Mouse (Mus musculus): ENCODE results near the gene Dclre1b. TPM values are rescaled to one million over a fixed set of nuclear protein-coding genes. Genes with fewer than 3 reads are reported as not detected.

Gene Dclre1b
- polyA plus RNA-seq, 1 experiment from 2014 or later: 31.2 TPM

DNA sequence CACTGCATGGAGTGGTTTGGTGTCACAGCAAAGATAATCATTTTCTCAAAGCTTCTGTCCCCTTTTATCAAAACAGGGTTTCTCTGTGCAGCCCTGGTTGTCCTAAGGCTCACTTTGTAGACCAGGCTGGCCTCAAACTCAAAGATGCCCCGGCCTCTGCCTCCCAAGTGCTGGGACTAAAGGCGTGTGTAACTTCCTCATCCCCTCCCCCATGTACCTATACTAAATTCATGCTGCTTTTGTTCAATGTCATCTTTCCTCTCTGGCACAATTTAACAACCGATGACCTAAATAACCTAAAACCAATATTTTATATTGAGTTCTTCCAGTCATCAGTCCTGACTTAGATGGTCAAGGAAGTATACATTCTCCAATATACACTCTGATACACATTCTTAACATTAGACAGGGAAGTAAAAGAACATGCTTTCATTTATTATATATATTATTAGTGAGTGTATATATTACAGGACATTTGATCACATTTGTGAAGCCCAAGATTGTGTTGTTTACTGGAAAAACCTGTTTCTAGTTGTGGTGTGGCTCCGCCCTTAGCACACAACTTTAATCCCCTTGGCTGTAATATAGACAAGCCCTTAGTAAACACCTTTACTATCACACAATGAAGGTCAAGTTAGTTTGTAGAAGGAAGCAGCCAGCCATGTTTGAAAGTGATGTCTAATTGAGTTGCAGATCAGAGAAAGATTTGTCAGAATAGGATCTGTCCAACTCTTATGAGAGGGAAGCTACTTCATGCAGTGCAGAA lies 26.2 kb downstream of the Dclre1b start:
- Histone ChIP-seq H3K27me3 (no peaks in the 10 kb centered on the region), H3K27ac (no peak overlapping the region), H3K9ac (no peak overlapping the region), H3K4me3 (no peak overlapping the region), H3K4me1 (0 out of 2 replicates have a peak, but pooled peaks cover 17% of the 10 kb centered on the region), H3K36me3 (peaks cover under 1% of the 10 kb centered on the region; the same call in 1 of the 2 replicates), H3K9me3 (no peaks in the 10 kb centered on the region), H3K4me2 (no peak overlapping the region)
- 81% methylated on average over 4 of the region's 4 CpGs for WGBS
- no peak for ATAC-seq (ENCODE audit: borderline replicate concordance, extremely low read depth, low FRiP score, low TSS enrichment)

DNA sequence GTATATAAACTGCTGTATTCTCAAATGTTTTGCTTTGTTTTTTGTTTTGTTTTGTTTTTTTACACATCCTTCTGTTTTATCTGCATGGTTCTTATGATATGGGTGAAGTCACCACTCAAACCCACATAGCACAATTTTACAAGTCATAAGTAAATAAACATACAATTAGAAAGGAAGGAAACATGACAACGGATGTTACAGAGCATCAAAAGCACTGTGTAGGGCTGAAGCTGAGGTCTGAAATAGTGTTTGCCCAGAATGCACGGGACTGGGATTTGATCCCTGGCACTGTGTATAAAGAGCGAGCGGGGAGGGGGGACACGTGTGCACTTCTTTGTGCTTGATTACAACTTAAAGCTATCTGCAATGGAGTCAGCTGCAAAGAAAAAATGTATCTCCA lies 28.5 kb downstream of the Dclre1b start:
- ATAC-seq (ENCODE audit: borderline replicate concordance, extremely low read depth, low FRiP score, low TSS enrichment): no peak
- Histone ChIP-seq H3K9me3 (no peaks in the 10 kb centered on the region), H3K4me3 (no peak overlapping the region), H3K4me2 (no peak overlapping the region), H3K4me1 (0 out of 2 replicates have a peak, but pooled peaks cover 12% of the 10 kb centered on the region), H3K9ac (no peak overlapping the region), H3K27ac (no peak overlapping the region), H3K27me3 (no peaks in the 10 kb centered on the region), H3K36me3 (peaks cover 13% of the 10 kb centered on the region)
- 68% methylated on average over 5 of the region's 5 CpGs for WGBS

DNA sequence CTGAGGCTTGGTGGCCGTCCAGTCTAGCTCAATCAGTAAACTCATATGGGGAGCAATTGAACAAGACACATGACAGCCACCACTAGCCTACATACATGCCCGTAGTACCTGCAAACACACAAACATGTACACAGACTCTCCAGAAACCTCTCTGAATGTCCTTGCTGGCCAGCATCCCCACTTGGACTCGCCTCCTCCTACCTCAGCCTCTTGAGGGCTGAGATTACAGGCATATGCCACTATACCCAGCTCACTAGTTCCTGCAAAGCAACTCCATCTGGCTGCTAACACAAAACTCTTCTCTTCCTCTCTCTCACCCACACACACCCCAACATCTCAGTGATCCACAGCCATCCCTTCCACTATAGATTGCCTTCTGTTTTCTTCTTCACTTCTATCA lies 29.0 kb downstream of the Dclre1b start:
- H3K4me2 ChIP-seq: no peak overlapping the region
- no peak overlapping the region for H3K27ac ChIP-seq
- H3K4me3 ChIP-seq: no peak overlapping the region
- no peak overlapping the region for H3K9ac ChIP-seq
- no peaks in the 10 kb centered on the region for H3K27me3 ChIP-seq
- 0 out of 2 replicates have a peak, but pooled peaks cover 12% of the 10 kb centered on the region for H3K4me1 ChIP-seq
- no peak for ATAC-seq (ENCODE audit: borderline replicate concordance, extremely low read depth, low FRiP score, low TSS enrichment)
- WGBS: 83% methylated on average over 3 of the region's 3 CpGs
- peaks cover 18% of the 10 kb centered on the region for H3K36me3 ChIP-seq
- H3K9me3 ChIP-seq: no peaks in the 10 kb centered on the region

DNA sequence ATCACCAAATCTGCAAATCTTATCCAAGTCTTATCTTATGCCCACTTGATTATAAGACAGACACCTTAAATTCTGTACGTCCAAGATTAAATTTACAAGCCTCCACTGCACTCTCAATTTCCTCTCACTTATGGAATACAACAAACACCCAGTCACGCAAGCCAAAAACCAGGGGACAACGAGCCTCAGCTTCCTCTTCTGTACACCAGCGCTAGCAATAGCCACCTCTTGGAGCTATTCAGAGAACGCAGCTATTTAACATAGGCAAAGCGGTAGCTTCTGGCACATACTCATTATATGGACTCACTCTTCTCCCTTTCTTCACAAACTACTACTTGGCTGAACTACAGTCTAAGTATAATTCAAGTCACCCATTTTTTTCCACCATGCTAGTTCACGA lies 30.1 kb downstream of the Dclre1b start:
- H3K9ac ChIP-seq: no peak overlapping the region

DNA sequence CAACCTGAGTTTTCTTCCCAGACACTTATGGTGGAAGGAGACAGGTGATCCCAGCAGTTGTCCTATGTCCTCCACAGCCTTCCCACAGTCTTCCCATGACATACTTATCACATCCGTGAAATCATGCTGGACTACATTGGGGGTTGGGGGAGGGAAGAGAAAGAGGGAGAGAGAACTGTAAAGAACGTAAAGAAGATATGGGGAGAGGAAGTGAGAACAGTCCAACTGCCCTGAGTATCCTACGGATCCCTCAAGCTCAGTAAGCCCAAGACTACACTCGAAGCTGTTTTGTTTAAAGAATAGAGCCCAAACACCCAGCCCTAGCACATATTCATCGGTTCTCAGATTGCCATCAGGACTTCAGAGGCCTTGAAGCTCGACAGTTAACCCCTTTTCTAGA lies 30.6 kb downstream of the Dclre1b start:
- no peak overlapping the region for H3K4me2 ChIP-seq
- H3K4me3 ChIP-seq: no peak overlapping the region
- H3K9me3 ChIP-seq: no peaks in the 10 kb centered on the region
- 0 out of 2 replicates have a peak, but pooled peaks cover 8% of the 10 kb centered on the region for H3K4me1 ChIP-seq
- 74% methylated on average over 6 of the region's 6 CpGs for WGBS
- no peak overlapping the region for H3K27ac ChIP-seq
- no peak overlapping the region for H3K9ac ChIP-seq
- H3K27me3 ChIP-seq: no peaks in the 10 kb centered on the region
- no peak for ATAC-seq (ENCODE audit: borderline replicate concordance, extremely low read depth, low FRiP score, low TSS enrichment)
- peaks cover 18% of the 10 kb centered on the region for H3K36me3 ChIP-seq

More for the DNA sequence above, 30.1 kb downstream of the Dclre1b start:
- Histone ChIP-seq H3K4me1 (0 out of 2 replicates have a peak, but pooled peaks cover 8% of the 10 kb centered on the region), H3K4me3 (no peak overlapping the region), H3K27ac (no peak overlapping the region), H3K9me3 (no peaks in the 10 kb centered on the region), H3K36me3 (peaks cover 18% of the 10 kb centered on the region), H3K4me2 (no peak overlapping the region), H3K27me3 (no peaks in the 10 kb centered on the region)
- WGBS: 77% methylated on average over 7 of the region's 7 CpGs
- no peak for ATAC-seq (ENCODE audit: borderline replicate concordance, extremely low read depth, low FRiP score, low TSS enrichment)

DNA sequence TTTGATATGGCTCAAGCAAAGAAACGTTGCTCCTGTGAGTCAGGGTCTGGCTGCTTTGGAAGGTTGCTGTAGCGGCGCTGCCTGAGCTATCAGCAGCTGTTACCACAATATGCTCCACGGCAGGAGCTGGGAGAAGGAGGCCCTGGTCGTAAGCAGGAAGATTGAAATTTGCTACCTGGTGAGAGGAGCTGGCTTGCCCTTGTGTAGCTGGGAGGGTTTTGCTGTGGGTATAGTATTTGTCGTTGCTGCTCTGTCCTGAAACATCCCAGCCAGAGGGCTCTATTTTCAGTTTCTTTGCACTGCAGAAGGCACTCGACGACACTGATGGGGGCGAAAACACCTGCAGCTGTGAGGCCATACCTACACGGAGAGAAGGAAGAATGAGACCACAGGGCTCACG lies 31.3 kb downstream of the Dclre1b start:
- Histone ChIP-seq H3K36me3 (peaks cover 18% of the 10 kb centered on the region), H3K9me3 (no peaks in the 10 kb centered on the region), H3K4me1 (peaks cover 14% of the 10 kb centered on the region; the same call in 1 of the 2 replicates), H3K9ac (no peak overlapping the region), H3K27me3 (no peaks in the 10 kb centered on the region), H3K27ac (no peak overlapping the region), H3K4me3 (no peak overlapping the region), H3K4me2 (no peak overlapping the region)
- WGBS: 85% methylated on average over 11 of the region's 11 CpGs
- ATAC-seq (ENCODE audit: borderline replicate concordance, extremely low read depth, low FRiP score, low TSS enrichment): no peak

DNA sequence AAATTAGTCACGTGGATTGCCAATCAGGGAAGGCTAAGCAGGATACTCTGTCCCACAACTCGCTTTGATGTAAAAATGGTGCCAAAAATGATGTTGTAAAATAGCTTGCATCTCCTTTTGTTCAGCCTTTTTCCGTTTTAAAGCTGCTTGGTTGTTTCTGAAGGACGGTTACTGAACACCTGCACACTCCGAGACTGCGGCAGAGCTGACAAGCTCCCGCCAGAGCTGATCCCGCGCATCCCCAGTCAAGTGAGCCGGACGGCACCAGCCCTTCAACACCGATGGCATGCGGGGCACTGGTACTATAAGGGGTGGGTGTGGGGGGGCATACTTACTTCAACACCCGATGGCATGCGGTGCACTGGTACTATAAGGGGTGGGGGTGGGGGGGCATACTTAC lies 35.2 kb downstream of the Dclre1b start:
- peaks cover 27% of the 10 kb centered on the region for H3K4me1 ChIP-seq
- WGBS: 82% methylated on average over 15 of the region's 15 CpGs
- no peak overlapping the region for H3K9ac ChIP-seq
- no peak overlapping the region for H3K27ac ChIP-seq
- peaks cover 22% of the 10 kb centered on the region for H3K36me3 ChIP-seq
- H3K9me3 ChIP-seq: no peaks in the 10 kb centered on the region
- no peak overlapping the region for H3K4me2 ChIP-seq
- no peak overlapping the region for H3K4me3 ChIP-seq
- H3K27me3 ChIP-seq: no peaks in the 10 kb centered on the region
- ATAC-seq (ENCODE audit: borderline replicate concordance, extremely low read depth, low FRiP score, low TSS enrichment): 0 out of 2 replicates have a peak, but pooled peaks have one; percentile 35

DNA sequence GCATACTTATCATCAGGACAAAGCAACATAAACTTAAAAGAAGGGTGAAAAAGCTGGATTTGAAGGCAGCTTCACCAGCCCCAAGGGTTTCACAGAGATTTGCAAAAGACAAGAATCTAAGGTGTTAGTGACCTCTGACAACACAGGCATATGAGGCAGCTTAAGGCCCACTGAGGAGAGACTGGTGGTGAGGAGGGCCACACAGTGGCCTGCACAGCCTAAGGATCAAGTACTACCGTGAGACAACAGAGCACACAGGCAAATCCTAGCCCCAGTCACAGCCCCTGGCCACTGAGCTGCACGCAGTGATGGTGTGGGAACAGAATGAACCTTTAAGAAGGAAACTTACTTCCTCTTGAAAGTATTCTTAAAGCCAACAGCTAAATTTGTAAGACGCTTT lies 35.7 kb downstream of the Dclre1b start:
- Histone ChIP-seq H3K4me2 (no peak overlapping the region), H3K36me3 (peaks cover 26% of the 10 kb centered on the region), H3K9ac (no peak overlapping the region), H3K4me3 (no peak overlapping the region), H3K9me3 (no peaks in the 10 kb centered on the region), H3K4me1 (peaks cover 27% of the 10 kb centered on the region), H3K27ac (peak overlapping the region; percentile 39; the same call in 1 of the 2 replicates), H3K27me3 (no peaks in the 10 kb centered on the region)
- 86% methylated on average over 3 of the region's 3 CpGs for WGBS
- no peak for ATAC-seq (ENCODE audit: borderline replicate concordance, extremely low read depth, low FRiP score, low TSS enrichment)

DNA sequence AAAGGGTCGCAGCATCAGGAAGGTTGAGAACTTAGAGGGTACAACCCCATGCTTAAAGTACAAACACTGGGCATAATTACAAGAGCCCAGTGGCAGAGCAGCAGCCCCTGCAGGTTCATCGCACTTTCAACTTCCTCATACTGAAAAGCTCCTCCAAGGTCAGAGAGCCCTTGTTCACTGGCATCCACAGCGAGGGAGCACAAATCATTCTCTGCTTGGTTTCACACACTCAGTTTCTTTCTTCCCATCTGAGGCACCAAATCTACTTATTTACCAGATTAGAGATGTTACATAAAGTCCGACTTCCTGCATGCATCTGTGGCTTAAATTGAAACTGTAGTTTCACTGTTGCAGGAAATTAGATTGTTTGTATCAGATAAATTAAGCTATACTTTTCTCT lies 36.4 kb downstream of the Dclre1b start:
- WGBS: 77% methylated on average over 4 of the region's 4 CpGs
- H3K36me3 ChIP-seq: peaks cover 30% of the 10 kb centered on the region
- no peak overlapping the region for H3K9ac ChIP-seq
- H3K27me3 ChIP-seq: no peaks in the 10 kb centered on the region
- H3K4me3 ChIP-seq: no peak overlapping the region
- H3K4me1 ChIP-seq: peaks cover 27% of the 10 kb centered on the region
- no peaks in the 10 kb centered on the region for H3K9me3 ChIP-seq
- ATAC-seq (ENCODE audit: borderline replicate concordance, extremely low read depth, low FRiP score, low TSS enrichment): no peak
- H3K4me2 ChIP-seq: no peak overlapping the region
- H3K27ac ChIP-seq: no peak overlapping the region

DNA sequence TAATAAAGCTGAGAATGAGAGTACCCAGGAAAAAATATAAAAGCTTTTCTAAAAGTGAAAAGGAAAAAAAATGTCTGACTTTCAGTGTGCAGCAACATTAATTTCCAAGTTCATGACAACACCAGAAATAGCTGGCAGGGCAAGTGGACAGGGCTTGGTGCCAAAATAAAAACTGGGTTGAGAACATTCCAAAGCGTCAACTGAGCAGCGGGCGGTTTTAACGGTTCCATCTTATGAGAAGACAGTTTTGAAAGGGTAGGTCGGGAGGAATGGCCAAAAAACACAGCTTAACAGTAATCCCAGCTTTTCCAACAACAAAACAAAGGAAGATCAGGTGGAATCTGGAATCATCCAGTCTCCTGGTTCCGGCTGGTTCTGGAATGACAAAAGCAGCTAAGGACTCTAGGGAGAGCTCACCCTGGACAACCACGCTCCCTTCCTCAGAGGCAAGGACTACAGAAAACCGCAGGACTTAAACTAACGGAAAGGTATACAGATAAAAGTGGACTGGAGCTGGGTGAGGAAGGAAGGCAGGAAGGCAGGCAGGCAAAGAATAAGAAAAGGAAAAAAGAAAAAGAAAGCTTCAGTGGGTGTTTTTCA lies 37.6 kb downstream of the Dclre1b start:
- ATAC-seq (ENCODE audit: borderline replicate concordance, extremely low read depth, low FRiP score, low TSS enrichment): no peak
- WGBS: 39% methylated on average over 9 of the region's 9 CpGs
- peaks cover 27% of the 10 kb centered on the region for H3K4me1 ChIP-seq
- H3K4me2 ChIP-seq: peak overlapping the region; percentile 22; the same call in 1 of the 2 replicates
- peak overlapping the region; percentile 62 for H3K27ac ChIP-seq
- peaks cover 19% of the 10 kb centered on the region; the same call in 1 of the 2 replicates for H3K36me3 ChIP-seq
- no peaks in the 10 kb centered on the region for H3K9me3 ChIP-seq
- no peak overlapping the region for H3K4me3 ChIP-seq
- H3K27me3 ChIP-seq: no peaks in the 10 kb centered on the region
- 0 out of 2 replicates have a peak overlapping the region, but pooled peaks have one; percentile 14 for H3K9ac ChIP-seq

DNA sequence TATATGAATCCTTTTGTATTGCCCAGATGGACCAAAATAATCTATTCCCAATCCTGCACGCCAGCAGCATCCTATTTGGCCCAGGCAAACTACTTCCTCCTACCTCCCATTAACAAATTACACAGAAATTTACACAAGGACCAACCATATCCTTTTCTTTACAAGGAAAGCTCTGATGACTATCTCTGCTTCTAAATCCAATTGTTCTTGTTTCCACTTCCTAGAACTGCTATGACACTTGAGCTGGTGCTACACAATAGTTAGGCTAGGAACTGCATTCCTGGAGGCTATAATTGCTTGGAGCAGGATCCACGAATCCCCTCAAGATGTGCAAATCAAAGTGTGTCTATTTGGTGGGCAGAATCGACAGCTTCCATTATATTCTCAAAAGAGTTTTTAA lies 42.5 kb downstream of the Dclre1b start:
- Histone ChIP-seq H3K27ac (no peak overlapping the region), H3K9ac (no peak overlapping the region), H3K4me1 (peaks cover 11% of the 10 kb centered on the region), H3K36me3 (peaks cover 37% of the 10 kb centered on the region), H3K27me3 (no peaks in the 10 kb centered on the region), H3K9me3 (no peaks in the 10 kb centered on the region), H3K4me3 (no peak overlapping the region), H3K4me2 (no peak overlapping the region)
- 75% methylated on average over 3 of the region's 3 CpGs for WGBS
- no peak for ATAC-seq (ENCODE audit: borderline replicate concordance, extremely low read depth, low FRiP score, low TSS enrichment)

DNA sequence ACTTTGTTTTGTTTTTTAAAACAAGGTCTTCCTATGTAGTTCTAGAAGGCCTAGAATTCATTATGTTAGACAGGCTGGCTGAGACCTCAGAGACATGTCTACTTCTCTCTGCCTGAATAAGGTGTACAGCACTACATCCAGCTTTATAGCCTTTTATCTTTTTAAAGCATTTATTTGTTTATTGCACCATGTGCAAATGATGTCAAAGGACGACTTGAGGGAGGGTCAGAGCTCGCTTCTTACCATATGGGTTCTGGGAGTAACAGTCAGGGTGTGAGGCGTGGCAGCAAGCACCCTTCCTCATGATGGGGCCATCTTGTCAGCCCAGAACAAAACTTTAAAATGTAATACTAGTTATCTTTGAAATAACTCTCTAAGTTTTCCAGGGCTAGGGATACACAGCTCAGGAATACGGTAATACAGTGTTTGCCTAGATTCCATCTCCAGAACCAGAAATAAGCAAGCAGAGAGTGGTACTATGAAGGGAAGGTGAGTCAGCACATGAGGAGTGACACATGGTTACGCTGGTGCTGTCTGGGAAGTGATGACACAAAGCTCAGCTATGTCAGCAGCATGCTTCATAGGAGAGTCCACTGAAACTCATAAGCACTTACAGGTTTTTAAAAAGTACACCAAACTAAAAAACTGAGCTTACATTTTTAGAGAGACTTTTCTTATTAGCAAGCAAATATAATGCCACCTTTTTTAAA lies 49.8 kb downstream of the Dclre1b start:
- Histone ChIP-seq H3K4me3 (no peak overlapping the region), H3K27me3 (no peaks in the 10 kb centered on the region), H3K4me2 (no peak overlapping the region), H3K36me3 (peaks cover 71% of the 10 kb centered on the region), H3K27ac (no peak overlapping the region), H3K9ac (no peak overlapping the region), H3K9me3 (no peaks in the 10 kb centered on the region), H3K4me1 (no peaks in the 10 kb centered on the region)
- ATAC-seq (ENCODE audit: borderline replicate concordance, extremely low read depth, low FRiP score, low TSS enrichment): no peak
- 81% methylated on average over 5 of the region's 5 CpGs for WGBS
